Mouse (Mus musculus) MEL (cell line): ENCODE data around the gene Cartpt. TPM values are rescaled to one million over a fixed set of nuclear protein-coding genes. Genes with fewer than 3 reads are reported as not detected.

Experiments
- DNase-seq: peaks from one replicate; pipeline ENCODE4 v3.0.0; 2011; ENCODE audit warnings: low read depth, low spot score
- H3K27ac ChIP-seq: 2 replicates; pipeline ENCODE4 v1.5.1; 2012; ENCODE audit warnings: low read depth, mild to moderate bottlenecking, control low read depth, low read length, moderate library complexity; ENCODE audit not compliant: control insufficient read depth
- H3K27me3 ChIP-seq, 2 experiments: fragments of 150-350 bp in 1 of 2; sonication (generic) in 1 of 2; 2 replicates each; pipeline ENCODE4 v1.6.1; 2012; ENCODE audit warnings: low read length in 2 of 2, mild to moderate bottlenecking in 2 of 2, improper control_type of control experiment in 1 of 2, moderate library complexity in 1 of 2; ENCODE audit not compliant: insufficient read depth in 2 of 2, control insufficient read depth in 1 of 2
- H3K36me3 ChIP-seq, 2 experiments: 2 replicates each; pipeline ENCODE4 v1.6.1; 2012 to 2014; ENCODE audit warnings: low read length in 2 of 2, improper control_type of control experiment in 1 of 2, inconsistent platforms in 1 of 2, mild to moderate bottlenecking in 1 of 2; ENCODE audit not compliant: insufficient read depth in 2 of 2, control insufficient read depth in 1 of 2
- H3K4me1 ChIP-seq, 2 experiments: fragments of 150-350 bp in 1 of 2; sonication (generic) in 1 of 2; 2 replicates each; pipeline ENCODE4 v1.6.1; 2012; ENCODE audit warnings: low read length in 2 of 2, improper control_type of control experiment in 1 of 2, mild to moderate bottlenecking in 1 of 2; ENCODE audit not compliant: insufficient read depth in 2 of 2, control insufficient read depth in 1 of 2
- H3K4me3 ChIP-seq, 2 experiments: fragments of 150-350 bp in 1 of 2; sonication (generic) in 1 of 2; 2 replicates each; pipeline ENCODE4 v1.5.1; 2012; ENCODE audit warnings: low read depth in 2 of 2, low read length in 2 of 2, mild to moderate bottlenecking in 2 of 2, moderate library complexity in 2 of 2, control low read depth in 1 of 2, improper control_type of control experiment in 1 of 2; ENCODE audit not compliant: control insufficient read depth in 1 of 2, insufficient read depth in 1 of 2
- H3K79me2 ChIP-seq: 2 replicates; pipeline ENCODE4 v1.6.1; 2012; ENCODE audit warnings: mild to moderate bottlenecking, low read length, moderate library complexity; ENCODE audit not compliant: control insufficient read depth, poor library complexity, insufficient read depth
- H3K9ac ChIP-seq: 2 replicates; pipeline ENCODE4 v1.6.1; 2012; ENCODE audit warnings: low read depth, mild to moderate bottlenecking, control low read depth, low read length, moderate library complexity; ENCODE audit not compliant: control insufficient read depth, poor library complexity, severe bottlenecking
- H3K9me3 ChIP-seq: fragments of 150-350 bp; sonication (generic); replicated peaks from 2 replicates; pipeline ENCODE4 v1.6.1; 2012; ENCODE audit warnings: mild to moderate bottlenecking, low read length, improper control_type of control experiment, moderate library complexity; ENCODE audit not compliant: insufficient read depth
- BHLHE40 ChIP-seq: IDR thresholded peaks from 2 replicates; pipeline ENCODE4 v1.6.1; 2012; ENCODE audit warnings: low read depth, mild to moderate bottlenecking, inconsistent platforms, low read length, improper control_type of control experiment, borderline replicate concordance
- CHD1 ChIP-seq: IDR thresholded peaks from 2 replicates; pipeline ENCODE4 v1.6.1; 2012; ENCODE audit warnings: low read depth, mild to moderate bottlenecking, inconsistent platforms, low read length, improper control_type of control experiment
- CHD2 ChIP-seq: IDR thresholded peaks from 2 replicates; pipeline ENCODE4 v1.6.1; 2011; ENCODE audit warnings: low read length, improper control_type of control experiment
- ELF1 ChIP-seq: IDR thresholded peaks from 2 replicates; pipeline ENCODE4 v1.6.1; 2014; ENCODE audit warnings: low read depth, mild to moderate bottlenecking, inconsistent platforms, low read length, improper control_type of control experiment, moderate library complexity
- EP300 ChIP-seq, 2 experiments: IDR thresholded peaks; 2 replicates each; pipeline ENCODE4 v1.6.1; 2011; ENCODE audit warnings: improper control_type of control experiment in 2 of 2, low read length in 2 of 2, low read depth in 1 of 2, mild to moderate bottlenecking in 1 of 2
- GABPA ChIP-seq: IDR thresholded peaks from 2 replicates; pipeline ENCODE4 v1.6.1; 2012; ENCODE audit warnings: low read depth, mild to moderate bottlenecking, inconsistent platforms, low read length, improper control_type of control experiment, moderate library complexity
- GATA1 ChIP-seq: IDR thresholded peaks from 2 replicates; pipeline ENCODE4 v1.6.1; 2011; ENCODE audit warnings: low read depth, low read length, improper control_type of control experiment
- MYB ChIP-seq: IDR thresholded peaks from 2 replicates; pipeline ENCODE4 v1.6.1; 2011; ENCODE audit warnings: mild to moderate bottlenecking, low read depth, low read length, improper control_type of control experiment
- MYC ChIP-seq: IDR thresholded peaks from 2 replicates; pipeline ENCODE4 v1.6.1; 2011; ENCODE audit warnings: low read depth, mild to moderate bottlenecking, low read length, improper control_type of control experiment, moderate library complexity
- NELFE ChIP-seq: IDR thresholded peaks from 2 replicates; pipeline ENCODE4 v1.6.1; 2011; ENCODE audit warnings: low read depth, low read length, improper control_type of control experiment
- POLR2A ChIP-seq, 2 experiments: IDR thresholded peaks; 2 replicates each; pipeline ENCODE4 v1.6.1; 2011 to 2012; ENCODE audit warnings: low read length in 2 of 2, mild to moderate bottlenecking in 2 of 2, control low read depth in 1 of 2, improper control_type of control experiment in 1 of 2, low read depth in 1 of 2, moderate library complexity in 1 of 2; ENCODE audit not compliant: control insufficient read depth in 1 of 2, insufficient read depth in 1 of 2, poor library complexity in 1 of 2
- SMC3 ChIP-seq: IDR thresholded peaks from 2 replicates; pipeline ENCODE4 v1.6.1; 2011; ENCODE audit warnings: low read depth, low read length, improper control_type of control experiment
- TBP ChIP-seq: IDR thresholded peaks from 2 replicates; pipeline ENCODE4 v1.8.0; 2011; ENCODE audit warnings: low read depth, low read length, improper control_type of control experiment
- UBTF ChIP-seq: IDR thresholded peaks from 2 replicates; pipeline ENCODE4 v1.6.1; 2012; ENCODE audit warnings: low read depth, mild to moderate bottlenecking, inconsistent platforms, low read length, improper control_type of control experiment, moderate library complexity, borderline replicate concordance; ENCODE audit not compliant: insufficient read depth
- USF2 ChIP-seq, 2 experiments: IDR thresholded peaks; 2 replicates each; pipeline ENCODE4 v1.6.1; 2011 to 2012; ENCODE audit warnings: improper control_type of control experiment in 2 of 2, low read length in 2 of 2, borderline replicate concordance in 1 of 2, inconsistent platforms in 1 of 2, low read depth in 1 of 2, mild to moderate bottlenecking in 1 of 2; ENCODE audit not compliant: insufficient read depth in 1 of 2
- ZC3H11A ChIP-seq: IDR thresholded peaks from 2 replicates; pipeline ENCODE4 v1.6.1; 2012; ENCODE audit warnings: low read depth, mild to moderate bottlenecking, inconsistent platforms, low read length, improper control_type of control experiment
- ZKSCAN1 ChIP-seq: IDR thresholded peaks from 2 replicates; pipeline ENCODE4 v1.6.1; 2012; ENCODE audit warnings: low read depth, mild to moderate bottlenecking, inconsistent platforms, low read length, improper control_type of control experiment, moderate library complexity
- ZNF384 ChIP-seq: IDR thresholded peaks from 2 replicates; pipeline ENCODE4 v1.6.1; 2012; ENCODE audit warnings: low read depth, mild to moderate bottlenecking, inconsistent platforms, low read length, improper control_type of control experiment
- polyA plus RNA-seq, 2 experiments: library from polyadenylated mRNA; stranded (reverse) in 1 of 2; unstranded in 1 of 2; fragments of >175 nt in 1 of 2; fragments of >200 nt in 1 of 2; gene quantifications; 2 replicates each; pipeline versions ENCODE4 v1.2.1 to v1.2.4; 2012; ENCODE audit warnings: low replicate concordance in 2 of 2, low read depth in 1 of 2; ENCODE audit not compliant: insufficient read length in 2 of 2, insufficient read depth in 1 of 2, missing spikeins in 1 of 2
- total RNA-seq: library from RNA; depleted of rRNA; stranded (reverse); fragments of 300-350 nt; gene quantifications from 2 replicates; pipeline ENCODE4 v1.2.3, GENCODE M21; 2012

The Cartpt gene
- total and polyA plus RNA-seq, 3 experiments = not detected

DNA sequence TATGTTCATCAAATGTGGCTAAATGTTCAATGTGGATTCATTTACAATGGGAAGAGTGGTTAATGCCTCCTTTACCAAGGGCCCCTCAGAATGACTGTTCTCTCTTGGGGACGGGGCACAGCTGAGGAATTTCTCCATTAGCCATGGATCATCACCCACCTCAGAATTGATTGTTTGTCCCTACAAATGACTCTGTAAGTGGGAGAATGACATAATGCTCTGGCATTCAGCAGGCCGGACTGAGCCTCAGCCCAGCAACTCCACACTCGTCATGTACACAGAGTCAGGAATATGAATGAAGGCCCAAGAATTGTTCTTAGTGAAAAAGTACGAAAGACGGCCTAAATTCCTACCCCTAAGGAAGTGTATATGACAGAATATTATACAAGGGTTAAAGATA, 25.4 kb upstream of the Cartpt start:
- no peak for TF ChIP-seq GATA1
- no peak for TF ChIP-seq CHD1
- no peak for TF ChIP-seq SMC3
- TF ChIP-seq, all 39 proteins: peak for 0

DNA sequence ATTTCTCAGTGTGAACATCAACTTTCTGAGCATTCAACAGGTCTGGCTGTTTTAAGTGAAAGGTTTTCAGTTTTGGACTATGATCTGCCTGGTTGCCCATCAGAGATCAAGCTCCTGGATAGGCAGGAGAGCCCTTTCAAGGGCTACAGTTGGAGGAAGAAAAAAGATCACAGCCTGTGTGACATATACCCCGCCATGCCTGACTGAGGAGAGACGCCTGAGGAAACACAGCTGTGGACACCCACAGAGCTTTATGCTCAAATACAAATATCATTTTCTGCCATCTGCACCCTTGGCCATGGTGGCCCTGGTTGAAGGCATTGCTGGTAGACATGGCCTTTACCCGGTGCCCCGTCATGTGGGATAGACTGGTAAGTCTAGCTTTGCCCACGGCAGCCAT, 14.7 kb upstream of the Cartpt start:
- Histone ChIP-seq H3K27me3 (no peaks in the 10 kb centered on the region), H3K79me2 (no peaks in the 10 kb centered on the region), H3K9ac (no peak overlapping the region), H3K27ac (no peak overlapping the region), H3K36me3 (no peaks in the 10 kb centered on the region), H3K4me1 (no peaks in the 10 kb centered on the region), H3K4me3 (no peak overlapping the region), H3K9me3 (no peaks in the 10 kb centered on the region)
- no peak for TF ChIP-seq TBP
- no peak for TF ChIP-seq NELFE
- no peak for TF ChIP-seq BHLHE40
- TF ChIP-seq ZKSCAN1 = no peak
- no peak for TF ChIP-seq GATA1
- TF ChIP-seq EP300 (IDR thresholded peaks at IDR 0.05; ENCODE audit: low read depth in 1 of 2, low read length in 2 of 2) = no peak
- no peak for TF ChIP-seq GABPA
- no peak for TF ChIP-seq ZNF384
- TF ChIP-seq UBTF = no peak
- no peak for TF ChIP-seq ELF1
- TF ChIP-seq MYC = no peak
- no peak for TF ChIP-seq POLR2A (IDR thresholded peaks at IDR 0.05; ENCODE audit: control insufficient read depth in 1 of 2, insufficient read depth in 1 of 2, low read depth in 1 of 2, low read length in 2 of 2, poor library complexity in 1 of 2)
- TF ChIP-seq MYB = no peak
- TF ChIP-seq USF2 (IDR thresholded peaks at IDR 0.05; ENCODE audit: borderline replicate concordance in 1 of 2, insufficient read depth in 1 of 2, low read depth in 1 of 2, low read length in 2 of 2) = no peak
- no peak for TF ChIP-seq CHD2
- TF ChIP-seq CHD1 = no peak
- TF ChIP-seq ZC3H11A = no peak
- no peak for DNase-seq

More for the DNA sequence above, 25.4 kb upstream of the Cartpt start:
- H3K79me2 ChIP-seq = no peaks in the 10 kb centered on the region
- no peaks in the 10 kb centered on the region for H3K36me3 ChIP-seq
- no peak overlapping the region for H3K27ac ChIP-seq
- no peak overlapping the region for H3K9ac ChIP-seq
- no peaks in the 10 kb centered on the region for H3K4me1 ChIP-seq
- no peaks in the 10 kb centered on the region for H3K9me3 ChIP-seq
- H3K4me3 ChIP-seq = no peak overlapping the region
- no peak for DNase-seq
- H3K27me3 ChIP-seq = no peaks in the 10 kb centered on the region
